Mouse (Mus musculus): ENCODE measurements around the gene Nostrin. TPM values are rescaled to one million over a fixed set of nuclear protein-coding genes. Genes with fewer than 3 reads are reported as not detected.

Gene Nostrin
- total RNA-seq, 4 experiments from 2014 or later, result 3.2 to 6.0 (median 4.2) TPM

DNA sequence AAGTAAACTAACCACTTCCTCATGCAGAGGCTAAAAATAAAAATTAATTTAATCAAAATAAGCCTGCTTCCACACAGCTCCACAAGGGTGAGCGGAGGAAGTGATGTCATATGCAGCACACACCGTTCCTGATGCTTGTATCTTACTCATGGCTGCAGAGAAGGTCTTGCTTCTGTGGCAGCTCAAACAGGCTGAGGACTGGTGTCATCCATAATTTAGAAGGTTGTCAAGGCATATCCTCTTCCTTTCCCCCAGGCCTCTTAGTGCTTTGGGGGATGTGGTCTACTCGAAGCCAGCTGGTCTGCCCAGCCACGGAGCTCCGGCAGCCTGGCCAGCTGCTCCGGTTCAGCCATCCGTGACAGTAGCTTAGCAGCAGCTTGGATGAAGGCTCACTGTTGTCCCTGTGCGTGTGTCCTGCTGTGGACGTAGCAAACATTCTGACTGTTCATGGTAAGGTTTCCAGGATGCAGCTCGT, 6.6 kb upstream of the Nostrin start:
- DNase-seq (ENCODE audit: low spot score in 2 of 2), result no peak

DNA sequence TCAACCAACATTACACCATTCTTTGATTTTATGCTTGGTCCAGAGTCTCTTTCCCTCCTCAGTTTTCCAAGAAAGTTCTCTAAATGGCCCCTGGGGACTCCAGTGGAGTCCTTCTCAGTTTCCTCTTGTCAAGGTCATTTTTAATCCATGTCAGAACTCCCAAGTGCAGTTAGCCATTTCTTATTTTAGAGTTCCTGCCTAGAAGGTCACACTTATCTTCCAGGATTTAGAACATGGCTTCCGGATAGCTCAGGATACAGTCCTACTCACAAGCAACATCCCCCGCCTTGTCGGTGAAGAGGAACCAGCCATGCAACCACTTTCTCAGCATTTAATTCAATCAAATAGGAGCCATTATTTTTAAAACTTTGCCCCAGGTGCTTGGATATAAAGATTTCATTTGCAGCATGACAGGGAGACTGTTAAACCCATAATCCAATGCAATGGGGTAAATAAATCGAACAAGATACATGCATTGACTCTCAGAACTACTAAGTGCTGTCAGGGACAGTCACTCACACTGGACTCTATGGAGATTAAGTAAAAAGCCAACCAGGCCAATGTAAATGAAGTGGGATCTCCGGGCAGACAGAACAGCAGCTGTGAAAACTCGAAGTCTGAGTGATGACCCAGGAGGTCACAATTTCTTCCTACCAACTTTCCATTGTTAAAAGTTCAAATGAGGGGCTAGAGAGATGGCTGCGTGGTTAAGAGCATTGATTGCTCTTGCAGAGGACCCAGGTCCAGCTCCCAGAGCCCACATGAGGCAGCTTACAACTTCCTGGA, 6.0 kb upstream of the Nostrin start:
- DNase-seq (ENCODE audit: low spot score in 2 of 2), result no peak

DNA sequence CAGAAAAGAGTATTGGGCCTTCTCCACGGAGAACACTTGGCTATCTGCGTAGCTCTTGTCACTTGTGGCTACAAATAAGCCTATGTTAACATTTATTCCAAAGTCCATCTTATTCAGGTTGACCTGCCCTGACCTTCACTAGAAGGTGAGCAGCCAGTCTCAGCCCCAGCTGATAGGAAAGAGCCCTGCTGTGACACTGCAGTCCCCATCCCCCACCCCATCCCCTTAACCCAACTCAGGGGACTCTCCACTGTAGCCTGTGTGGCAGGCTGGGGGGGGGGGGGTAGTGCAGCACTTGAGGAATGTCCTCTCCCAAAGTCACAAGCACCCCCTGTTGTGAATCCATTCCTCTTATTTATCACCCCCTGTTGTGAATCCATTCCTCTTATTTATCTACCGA, 3.6 kb upstream of the Nostrin start:
- DNase-seq (ENCODE audit: low spot score in 2 of 2), result no peak

DNA sequence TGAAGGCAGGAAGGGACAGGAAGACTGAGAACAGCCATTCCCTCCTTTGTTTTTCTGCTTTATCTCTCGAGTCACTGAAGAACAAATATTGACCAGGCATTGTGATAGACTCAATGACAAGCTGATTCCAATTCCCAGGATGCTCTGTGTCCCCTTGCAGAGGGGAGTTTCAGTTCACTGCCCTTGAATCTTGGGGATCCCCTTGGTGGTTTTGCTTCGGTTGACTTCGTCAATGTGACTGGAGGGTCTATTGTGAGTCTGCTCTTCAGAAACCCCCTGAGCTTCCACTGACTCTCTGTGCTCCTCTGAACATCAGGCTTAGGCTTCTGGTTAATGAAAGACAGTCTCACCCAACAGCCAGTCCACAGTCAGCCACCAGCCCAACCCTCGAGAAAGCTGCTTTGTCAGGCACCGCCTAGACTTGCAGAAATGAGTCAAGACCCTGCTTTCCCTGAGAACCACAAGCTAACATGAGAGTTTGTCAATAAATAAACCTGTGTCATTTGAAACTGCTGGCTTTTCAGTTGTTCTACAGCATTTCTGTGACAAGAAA, 3.0 kb upstream of the Nostrin start:
- DNase-seq (ENCODE audit: low spot score in 2 of 2), result no peak

- no peak for DNase-seq (ENCODE audit: low spot score in 2 of 2)
Observed at GRCm38 (mm10) chr2:69134186-69134585, 1.4 kb upstream of the Nostrin start.

- no peak for DNase-seq (ENCODE audit: low spot score in 2 of 2)
Observed at GRCm38 (mm10) chr2:69134937-69135336, 663 bp upstream of the Nostrin start.

DNA sequence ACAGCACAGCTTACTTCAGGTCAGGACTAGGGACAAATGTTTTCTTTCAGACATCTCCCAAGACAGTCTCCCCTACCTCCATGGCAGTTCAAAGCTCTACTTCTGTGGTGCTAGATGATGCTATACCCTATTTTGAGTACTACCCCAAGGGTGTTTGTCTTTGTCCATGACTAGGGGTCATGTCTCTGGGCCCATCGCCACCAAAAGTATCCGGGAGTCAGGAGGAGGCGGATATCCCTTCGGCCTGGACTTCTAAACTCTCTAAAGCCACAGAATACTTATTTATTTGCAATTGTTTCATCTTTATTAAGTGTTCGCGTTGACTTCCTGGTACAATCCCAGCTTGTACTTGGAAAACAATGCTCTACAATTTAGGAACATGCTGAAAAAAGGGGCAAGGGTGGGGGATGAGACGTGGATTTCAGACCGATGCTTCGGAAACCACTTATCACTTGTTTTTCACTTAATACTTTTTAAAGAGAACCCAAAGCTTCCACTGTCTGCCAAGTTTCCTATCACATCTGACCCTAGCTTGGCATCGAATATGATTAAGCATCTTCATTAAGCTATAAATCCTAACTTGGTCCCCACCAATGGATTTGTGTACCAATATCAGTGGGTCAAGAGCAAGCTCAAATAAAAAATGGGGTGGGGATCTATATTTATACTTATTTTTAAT, 1.9 kb downstream of the Nostrin start:
- DNase-seq (ENCODE audit: low spot score in 2 of 2), result no peak

DNA sequence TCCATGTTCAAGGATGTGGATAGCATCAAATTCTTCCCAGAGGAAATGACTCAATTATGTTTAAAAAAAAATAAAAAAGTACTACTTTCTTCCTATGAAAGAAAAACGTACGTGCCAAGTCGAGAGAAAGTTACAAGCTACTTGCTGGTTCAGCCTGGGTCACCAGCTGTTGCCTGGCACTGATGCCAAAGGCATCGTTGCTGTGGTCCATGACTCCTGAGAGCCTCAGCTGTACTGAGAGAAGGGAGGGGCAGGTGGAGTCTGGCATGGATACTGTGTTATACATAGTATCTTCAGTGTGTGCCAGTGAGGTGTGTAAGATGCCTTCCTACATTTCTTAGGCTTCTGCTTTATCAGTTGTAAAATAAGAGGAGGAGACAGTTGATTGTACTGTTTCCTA, 3.2 kb downstream of the Nostrin start:
- DNase-seq (ENCODE audit: low spot score in 2 of 2), result no peak

DNA sequence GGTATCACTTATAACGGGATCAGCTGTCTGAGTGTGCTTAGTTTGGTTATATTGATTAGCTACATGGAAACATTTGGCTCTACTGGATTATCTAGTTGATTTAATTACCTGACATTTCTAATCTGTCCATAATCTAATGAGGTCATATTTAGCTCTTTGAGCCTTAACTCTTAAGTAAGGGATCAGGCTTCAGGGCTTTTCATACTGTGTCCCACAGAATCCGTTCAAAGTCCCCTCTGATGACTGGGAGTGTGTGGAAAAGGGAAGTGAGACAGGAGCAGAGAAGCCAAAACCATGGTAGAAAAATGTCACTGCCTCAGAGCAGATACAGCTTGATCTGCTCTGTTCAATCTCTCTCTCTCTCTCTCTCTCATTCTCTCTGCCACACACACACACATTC, 4.6 kb downstream of the Nostrin start:
- DNase-seq (ENCODE audit: low spot score in 2 of 2), result no peak

DNA sequence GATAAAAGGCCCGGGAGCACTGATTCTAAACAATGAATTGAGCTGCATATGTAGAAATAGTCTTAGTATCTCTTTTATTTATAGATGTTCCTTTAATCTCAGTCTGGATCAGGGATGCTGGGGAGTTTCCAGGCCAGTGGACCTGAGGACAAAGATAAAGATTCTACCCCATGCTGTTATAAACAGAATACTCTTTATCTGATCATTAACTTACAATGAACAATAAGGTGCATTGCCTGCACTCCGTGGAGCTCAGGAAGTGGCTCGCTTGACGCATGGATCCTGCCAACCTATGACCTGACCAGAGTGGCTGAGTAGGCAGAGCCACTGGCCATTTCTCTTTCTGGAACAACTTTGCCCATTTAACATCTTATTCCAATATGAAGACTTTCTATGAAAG, 5.2 kb downstream of the Nostrin start:
- no peak for DNase-seq (ENCODE audit: low spot score in 2 of 2)

DNA sequence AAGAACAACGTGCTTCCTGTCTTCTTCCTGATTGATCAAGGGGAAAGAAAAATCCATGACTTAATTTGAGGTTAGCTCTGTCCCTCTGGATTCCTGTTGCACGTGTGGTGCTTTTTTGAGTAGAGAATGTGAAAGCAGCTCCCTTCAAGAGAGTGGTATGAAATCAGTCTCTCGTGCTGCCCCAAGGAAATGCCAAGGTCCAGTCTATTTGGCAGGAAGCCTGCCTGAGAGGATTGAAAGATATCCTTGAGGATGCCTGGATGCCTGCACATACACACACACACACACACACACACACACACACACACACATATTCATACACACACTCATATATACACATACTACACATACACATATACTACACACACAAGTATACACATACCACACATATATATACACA, 13.1 kb downstream of the Nostrin start:
- no peak for DNase-seq (ENCODE audit: low spot score in 2 of 2)

DNA sequence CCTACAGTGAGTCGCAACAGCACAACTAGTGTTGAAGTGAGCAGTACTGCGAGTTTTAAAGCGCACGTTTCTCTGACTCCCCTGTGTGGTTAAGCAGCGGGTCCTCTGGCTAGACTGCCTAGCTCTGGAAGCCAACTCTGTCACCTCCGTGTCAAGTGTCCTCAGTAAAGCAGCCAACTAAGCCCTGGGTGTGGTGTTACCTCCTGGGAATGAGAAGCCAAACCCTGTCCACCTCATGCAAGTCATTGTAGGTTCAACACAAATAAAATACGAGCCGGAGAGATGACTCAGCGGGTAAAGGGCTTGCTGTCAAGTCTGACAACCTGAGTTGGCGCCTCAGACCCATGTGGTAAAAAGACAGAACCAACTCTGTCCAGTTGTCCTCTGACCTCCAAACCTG, 13.6 kb downstream of the Nostrin start:
- DNase-seq (ENCODE audit: low spot score in 2 of 2), result no peak

GRCm38 (mm10) chr2:69150841-69151240, 15.2 kb downstream of the Nostrin start:
- DNase-seq (ENCODE audit: low spot score in 2 of 2), result no peak

DNA sequence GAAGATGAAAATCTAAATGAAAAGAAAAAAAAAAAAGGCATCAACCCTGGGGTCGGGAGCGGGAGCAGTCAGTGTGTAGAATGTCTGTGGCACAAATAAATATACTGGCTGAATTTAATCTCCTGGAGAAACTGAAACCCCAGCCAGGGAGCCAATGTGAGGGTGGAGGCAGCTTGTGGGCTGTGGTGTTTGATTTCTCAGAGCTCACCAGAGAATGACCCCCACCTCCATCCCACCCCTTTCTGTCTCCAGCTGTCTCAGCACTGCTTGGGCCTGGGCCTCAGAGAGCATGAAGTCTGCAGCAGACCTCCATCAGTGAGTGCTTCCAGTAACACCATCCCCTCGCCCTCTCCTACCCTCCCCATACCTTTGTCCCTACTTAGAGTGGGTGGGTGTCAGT, 20.3 kb downstream of the Nostrin start:
- no peak for DNase-seq (ENCODE audit: low spot score in 2 of 2)

GRCm38 (mm10) chr2:69156283-69156682, 20.7 kb downstream of the Nostrin start:
- DNase-seq (ENCODE audit: low spot score in 2 of 2), result no peak

DNA sequence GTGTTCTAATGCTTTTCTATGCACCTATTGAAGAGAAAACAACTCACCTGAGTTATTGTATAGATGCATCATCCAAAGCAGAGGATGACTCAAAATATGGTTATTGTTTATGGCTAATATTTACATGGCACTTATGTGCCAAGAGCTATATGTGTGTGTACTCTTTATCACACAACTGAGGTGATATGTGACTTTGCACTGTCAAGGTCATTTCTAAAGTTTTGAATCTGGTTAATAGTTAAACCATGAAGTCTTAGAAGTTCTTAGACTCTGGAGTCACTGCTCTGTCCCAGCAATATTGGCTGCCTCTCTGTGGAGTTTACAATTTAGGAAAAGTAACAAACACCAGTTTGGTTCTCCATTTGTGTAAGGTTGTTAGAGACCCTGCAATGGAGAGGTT, 23.3 kb downstream of the Nostrin start:
- DNase-seq (ENCODE audit: low spot score in 2 of 2), result no peak

DNA sequence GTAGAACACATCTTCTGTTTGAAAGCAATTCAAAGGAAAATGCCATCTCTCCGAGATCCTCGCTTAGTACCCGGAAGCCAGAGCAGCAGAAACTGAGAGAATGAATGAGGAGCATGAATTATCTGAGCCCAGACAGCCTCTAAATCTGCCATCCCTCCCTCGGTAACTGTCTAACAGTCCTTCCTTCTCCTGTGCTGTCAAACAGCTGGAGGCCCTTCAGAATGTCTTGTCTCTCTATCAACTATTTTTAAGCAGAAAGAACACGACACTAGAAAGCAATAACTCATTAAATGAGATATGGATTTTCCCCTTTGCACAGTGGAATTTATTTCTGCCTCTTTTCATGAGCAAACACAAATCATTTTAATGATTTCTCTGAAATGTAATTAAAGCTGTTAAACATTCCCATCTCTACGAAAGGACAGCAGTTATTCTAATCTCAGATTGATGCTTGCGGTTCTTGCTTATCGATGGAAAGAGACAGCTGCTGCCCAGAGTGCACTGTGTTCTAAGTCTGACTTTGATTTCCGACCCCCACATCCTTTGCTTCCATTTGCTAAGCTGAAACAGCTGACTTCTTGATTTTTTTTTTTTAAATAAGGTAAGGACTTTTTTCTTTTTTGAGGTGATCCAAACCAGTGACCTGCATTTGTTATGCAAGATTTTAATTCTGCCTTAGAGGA, 34.9 kb downstream of the Nostrin start:
- no peak for DNase-seq (ENCODE audit: low spot score in 2 of 2)

GRCm38 (mm10) chr2:69175296-69175695, 39.7 kb downstream of the Nostrin start:
- DNase-seq (ENCODE audit: low spot score in 2 of 2), result peak in 1 of 2 experiments; percentile 14

- DNase-seq (ENCODE audit: low spot score in 2 of 2), result no peak
Observed at GRCm38 (mm10) chr2:69179721-69180120, 44.1 kb downstream of the Nostrin start.

DNA sequence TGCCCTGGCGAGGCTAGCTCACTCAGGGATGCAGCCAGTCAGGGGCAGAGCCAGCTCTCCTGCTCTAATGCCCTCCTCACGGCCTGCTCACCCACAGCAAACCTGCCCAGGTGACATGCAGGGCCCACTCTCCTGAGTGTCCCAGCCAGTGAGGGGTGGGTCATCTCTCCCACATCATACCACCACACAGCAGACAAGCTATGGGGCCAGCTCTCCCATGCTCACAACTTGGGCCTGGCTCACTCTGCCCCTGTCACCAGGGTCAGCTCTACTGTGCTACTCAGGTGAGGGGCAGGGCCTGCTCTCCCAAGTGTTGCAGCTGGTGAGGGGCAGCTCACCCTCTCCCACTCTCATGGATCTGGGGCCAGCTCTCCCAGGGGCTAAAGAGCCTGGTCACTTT, 52.4 kb downstream of the Nostrin start:
- DNase-seq (ENCODE audit: low spot score in 2 of 2), result no peak

DNA sequence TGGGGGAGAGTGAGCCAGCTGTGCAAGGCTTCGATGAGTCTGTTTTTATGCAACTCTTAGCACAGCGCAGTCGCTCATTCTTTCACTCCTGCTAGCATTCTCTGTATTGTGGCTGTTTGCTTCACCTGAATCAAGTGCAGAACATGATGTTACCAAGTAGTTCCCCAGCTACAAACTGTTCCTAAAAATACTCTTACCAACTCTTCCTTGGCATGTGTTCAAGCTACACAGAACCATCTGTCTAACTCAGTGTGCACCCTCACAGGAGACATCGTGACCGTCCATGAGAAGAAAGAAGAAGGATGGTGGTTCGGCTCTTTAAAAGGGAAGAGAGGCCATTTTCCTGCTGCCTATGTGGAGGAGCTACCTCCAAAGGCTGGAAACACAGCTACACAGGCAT, 53.1 kb downstream of the Nostrin start:
- peak; percentile 13 to 22 for DNase-seq (ENCODE audit: low spot score in 2 of 2)

- DNase-seq (ENCODE audit: low spot score in 2 of 2), result no peak
Observed at GRCm38 (mm10) chr2:69189222-69189621, 53.6 kb downstream of the Nostrin start.

Measured in layer of hippocampus, adult 8-10 months (tissue).